Mouse (Mus musculus) ES-E14 (cell line): Measurements from ENCODE around the gene Pilrb2. TPM values are rescaled to one million over a fixed set of nuclear protein-coding genes. Genes with fewer than 3 reads are reported as not detected.
"Not testable (repeated sequence)": the region's sequence is repeated elsewhere in the genome, so short reads cannot be mapped to it uniquely, and the experiment has no call there.

ENCODE experiments used
- DNase-seq: peaks from one replicate; pipeline ENCODE4 v3.0.0-alpha.2; 2013; ENCODE audit warnings: low read depth, low spot score
- H3K27ac ChIP-seq: 2 replicates; pipeline ENCODE4 v1.5.1; 2012; ENCODE audit warnings: low read depth, mild to moderate bottlenecking, low read length, moderate library complexity, mixed read lengths; ENCODE audit not compliant: poor library complexity, insufficient read depth, severe bottlenecking
- H3K36me3 ChIP-seq: 2 replicates; pipeline ENCODE4 v1.6.1; 2012; ENCODE audit warnings: mild to moderate bottlenecking, low read length, moderate library complexity, mixed read lengths; ENCODE audit not compliant: control insufficient read depth, poor library complexity, insufficient read depth, severe bottlenecking
- H3K4me1 ChIP-seq, 2 experiments: fragments of 150-350 bp in 1 of 2; sonication (generic) in 1 of 2; 2 replicates each; pipeline ENCODE4 v1.6.1; 2012; ENCODE audit warnings: low read length in 2 of 2, mild to moderate bottlenecking in 1 of 2, mixed read lengths in 1 of 2; ENCODE audit not compliant: control insufficient read depth in 2 of 2, insufficient read depth in 2 of 2, poor library complexity in 1 of 2
- H3K4me3 ChIP-seq, 2 experiments: fragments of 150-350 bp in 1 of 2; sonication (generic) in 1 of 2; 2 replicates each; pipeline ENCODE4 v1.5.1; 2012; ENCODE audit warnings: low read length in 2 of 2, low read depth in 1 of 2, mild to moderate bottlenecking in 1 of 2, mixed read lengths in 1 of 2; ENCODE audit not compliant: insufficient read depth in 1 of 2, poor library complexity in 1 of 2, severe bottlenecking in 1 of 2
- H3K9ac ChIP-seq: 2 replicates; pipeline ENCODE4 v1.6.1; 2012; ENCODE audit warnings: low read depth, mild to moderate bottlenecking, low read length, mixed read lengths; ENCODE audit not compliant: poor library complexity, insufficient read depth, severe bottlenecking
- H3K9me3 ChIP-seq: fragments of 150-350 bp; sonication (generic); 2 replicates; pipeline ENCODE4 v1.6.1; 2012; ENCODE audit warnings: low read depth, mild to moderate bottlenecking, low read length; ENCODE audit not compliant: control insufficient read depth, insufficient read depth
- CHD2 ChIP-seq: IDR thresholded peaks from 2 replicates; pipeline ENCODE4 v1.6.1; 2014; ENCODE audit warnings: mild to moderate bottlenecking, low read depth, low read length, inconsistent platforms
- HCFC1 ChIP-seq: IDR thresholded peaks from 2 replicates; pipeline ENCODE4 v1.6.1; 2012; ENCODE audit warnings: low read length, inconsistent platforms, borderline replicate concordance; ENCODE audit not compliant: insufficient read depth
- MAFK ChIP-seq: IDR thresholded peaks from 2 replicates; pipeline ENCODE4 v1.6.1; 2014; ENCODE audit warnings: mild to moderate bottlenecking, low read depth, low read length, inconsistent platforms; ENCODE audit not compliant: insufficient read depth
- ZC3H11A ChIP-seq: IDR thresholded peaks from 2 replicates; pipeline ENCODE4 v1.6.1; 2012; ENCODE audit warnings: low read depth, mild to moderate bottlenecking, inconsistent platforms, low read length, borderline replicate concordance
- ZNF384 ChIP-seq: IDR thresholded peaks from 2 replicates; pipeline ENCODE4 v1.6.1; 2012; ENCODE audit warnings: low read depth, low read length, inconsistent platforms
- in situ Hi-C, 2 experiments: fragments of 600-800 bp; cut with MboI; formaldehyde crosslinking; loops; one replicate each; pipeline ENCODE4 v1.15.1; 2025; ENCODE audit warnings: low sequenced_read_pairs in 2 of 2, inconsistent platforms in 1 of 2; ENCODE audit not compliant: unreplicated experiment in 2 of 2
- total RNA-seq: library from RNA; depleted of rRNA; stranded (reverse); fragments of 300-350 nt; gene quantifications from 2 replicates; pipeline ENCODE4 v1.2.3, GENCODE M21; 2012

Pilrb2 gene
- total RNA-seq, 1 experiment = not detected

- no peak overlapping the region for H3K4me3 ChIP-seq
- TF ChIP-seq ZC3H11A (no peak), ZNF384 (no peak), CHD2 (no peak), HCFC1 (no peak), MAFK (no peak)
- in situ Hi-C loops = no loop called here
- H3K4me1 ChIP-seq = no peaks in the 10 kb centered on the region
- H3K9me3 ChIP-seq = no peaks in the 10 kb centered on the region
- H3K36me3 ChIP-seq = no peaks in the 10 kb centered on the region
- no peak overlapping the region for H3K9ac ChIP-seq
- DNase-seq = no peak
- no peak overlapping the region for H3K27ac ChIP-seq
Measured at GRCm38 (mm10) chr5:137877860-137878259, 6.2 kb upstream of the Pilrb2 start.

GRCm38 (mm10) chr5:137875054-137875453 is 3.4 kb upstream of the Pilrb2 start:
- Histone ChIP-seq H3K9ac (no peak overlapping the region), H3K4me1 (no peaks in the 10 kb centered on the region), H3K9me3 (no peaks in the 10 kb centered on the region), H3K27ac (no peak overlapping the region), H3K36me3 (no peaks in the 10 kb centered on the region), H3K4me3 (no peak overlapping the region)
- no peak for DNase-seq
- in situ Hi-C loops = no loop called here
- TF ChIP-seq CHD2 (no peak), ZNF384 (no peak), MAFK (no peak), HCFC1 (no peak), ZC3H11A (no peak)

DNA sequence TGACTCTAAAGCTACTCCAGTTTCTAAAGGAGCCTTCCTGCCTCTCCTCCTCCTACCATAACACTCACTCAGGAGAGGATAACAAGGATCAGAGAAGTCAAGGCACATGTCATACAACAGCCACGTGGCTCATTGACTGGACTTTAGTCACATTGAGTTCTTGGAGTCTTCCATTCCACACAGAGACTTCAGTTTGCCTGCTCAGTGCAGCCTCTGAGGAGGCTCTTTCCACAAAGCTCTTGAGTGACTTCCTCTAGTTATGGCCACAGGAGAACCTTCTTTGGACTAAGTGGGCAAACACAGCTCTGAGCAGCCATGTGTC is 727 bp upstream of the Pilrb2 start:
- H3K36me3 ChIP-seq, DNase-seq, H3K27ac ChIP-seq, H3K4me1 ChIP-seq, H3K9me3 ChIP-seq, H3K9ac ChIP-seq, in situ Hi-C loops, H3K4me3 ChIP-seq: not testable (repeated sequence)

DNA sequence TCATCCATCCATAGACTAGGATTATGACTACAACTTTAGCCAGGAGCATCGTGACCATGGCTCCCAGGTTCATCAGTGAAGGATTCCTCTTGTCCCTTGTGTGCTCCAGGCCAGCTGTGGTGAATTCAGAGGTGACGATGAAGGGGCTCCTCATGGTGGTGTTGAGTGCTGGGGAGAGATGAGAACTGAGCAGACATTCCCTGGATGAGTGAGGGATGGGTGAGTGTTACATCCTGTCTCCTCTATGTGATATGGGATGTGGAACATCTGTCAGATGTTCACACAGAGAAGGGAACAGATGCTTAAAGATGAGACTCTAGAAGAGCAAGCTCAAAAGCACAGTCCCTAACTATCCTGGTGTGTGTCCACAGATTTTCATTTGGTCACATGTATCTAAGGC is 3.0 kb downstream of the Pilrb2 start:
- in situ Hi-C loops, H3K9me3 ChIP-seq, DNase-seq: not testable (repeated sequence)

DNA sequence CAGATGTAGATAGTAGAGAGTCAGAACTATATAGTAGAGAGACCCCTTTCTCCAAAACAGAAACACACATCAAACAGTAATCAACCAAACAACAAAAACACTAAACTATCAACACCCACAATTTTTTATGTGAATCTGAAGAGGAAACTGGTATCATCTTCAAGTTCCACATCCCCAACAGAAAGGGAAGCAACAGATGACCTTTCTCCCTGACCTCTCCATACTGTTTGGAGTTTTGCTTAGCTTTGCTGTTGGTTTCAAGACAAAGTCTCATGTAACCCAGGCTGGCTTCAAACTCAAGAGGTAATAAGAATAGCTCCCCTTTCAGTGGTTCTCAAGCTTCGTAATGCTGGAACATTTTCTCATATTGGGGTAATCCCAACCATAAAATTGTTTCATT is 7.6 kb downstream of the Pilrb2 start:
- H3K9ac ChIP-seq, DNase-seq, H3K4me1 ChIP-seq, H3K27ac ChIP-seq, H3K36me3 ChIP-seq, in situ Hi-C loops, H3K4me3 ChIP-seq, H3K9me3 ChIP-seq: not testable (repeated sequence)

More for the DNA sequence above, 3.0 kb downstream of the Pilrb2 start:
- H3K4me1 ChIP-seq, H3K9ac ChIP-seq, H3K4me3 ChIP-seq, H3K27ac ChIP-seq, H3K36me3 ChIP-seq: not testable (repeated sequence)

DNA sequence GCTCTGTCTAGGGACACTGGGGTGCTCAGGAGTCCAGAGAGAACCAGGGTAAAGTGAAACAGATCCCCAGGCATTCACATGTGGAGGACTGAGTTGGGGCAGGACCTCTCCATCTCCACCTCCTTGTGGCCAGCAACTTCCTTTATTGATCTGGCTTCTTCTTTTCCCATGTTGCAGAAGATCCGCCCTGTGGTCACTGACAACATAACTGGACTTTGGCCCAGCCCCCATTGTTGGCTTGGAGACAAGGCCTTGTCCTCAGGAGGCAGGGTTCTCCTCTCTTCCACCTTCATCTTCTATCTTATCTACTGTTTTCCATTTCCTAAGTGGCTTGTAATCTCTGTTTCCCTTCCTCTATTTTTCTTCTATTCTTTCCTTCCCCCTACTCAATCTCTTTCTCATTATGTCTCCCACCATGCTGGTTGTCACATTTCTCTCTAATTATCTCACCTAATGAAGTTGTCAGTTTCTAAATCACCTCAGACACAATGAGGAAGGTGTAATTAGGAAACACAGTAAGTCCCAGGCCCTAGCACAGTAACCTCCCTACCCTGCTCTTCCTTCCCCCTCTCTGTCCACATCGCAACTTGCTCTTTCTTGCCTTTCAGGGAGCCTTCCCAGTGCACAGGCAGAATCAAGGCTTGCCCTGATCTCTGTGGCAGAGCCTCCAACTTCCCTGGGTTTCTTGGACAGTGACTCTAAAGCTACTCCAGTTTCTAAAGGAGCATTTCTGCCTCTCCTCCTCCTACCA is 13.5 kb downstream of the Pilrb2 start, which contains the start of gene Pilrb1:
Pilrb1 (minus strand) TSS at position 147 of the 751 bp plus-strand sequence.
- H3K4me1 ChIP-seq, H3K36me3 ChIP-seq, H3K27ac ChIP-seq, H3K9me3 ChIP-seq, in situ Hi-C loops, H3K9ac ChIP-seq, H3K4me3 ChIP-seq, DNase-seq: not testable (repeated sequence)

- in situ Hi-C loops, H3K4me3 ChIP-seq, H3K36me3 ChIP-seq, H3K9me3 ChIP-seq, H3K27ac ChIP-seq, H3K4me1 ChIP-seq, DNase-seq, H3K9ac ChIP-seq: not testable (repeated sequence)
Measured at GRCm38 (mm10) chr5:137856870-137857269, 14.7 kb downstream of the Pilrb2 start.
